Mouse (Mus musculus): ENCODE measurements around the gene Prpsap1. TPM values are rescaled to one million over a fixed set of nuclear protein-coding genes. Genes with fewer than 3 reads are reported as not detected.

Gene Prpsap1
- polyA plus RNA-seq, 1 experiment from 2014 or later, result 206 TPM

DNA sequence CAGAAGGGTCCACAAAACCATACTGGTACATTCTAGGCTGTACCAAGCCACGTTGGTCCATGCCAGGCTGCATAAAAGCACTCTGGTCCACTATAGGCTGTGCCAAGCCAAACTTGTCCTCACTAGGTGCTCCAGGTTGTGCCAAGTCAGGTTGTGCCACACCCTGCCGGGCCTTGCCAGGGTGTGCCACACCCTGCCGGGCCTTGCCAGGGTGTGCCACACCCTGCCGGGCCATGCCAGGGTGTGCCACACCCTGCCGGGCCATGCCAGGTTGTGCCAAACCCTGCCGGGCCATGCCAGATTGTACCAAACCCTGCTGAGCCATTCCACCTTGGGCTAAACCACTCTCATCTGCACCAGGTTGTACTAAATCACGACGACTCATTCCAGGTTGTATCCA, 37.8 kb downstream of the Prpsap1 start:
- TF ChIP-seq CTCF (IDR thresholded peaks at IDR 0.05; ENCODE audit: low read depth), result no peak
- DNase-seq (no peak), ATAC-seq (ENCODE audit: insufficient read depth) (no peak)
- Histone ChIP-seq H3K27ac (ENCODE audit: low read depth) (no peak overlapping the region), H3K36me3 (ENCODE audit: insufficient read depth) (no peaks in the 10 kb centered on the region), H3K4me1 (ENCODE audit: insufficient read depth) (no peaks in the 10 kb centered on the region), H3K4me3 (ENCODE audit: low read depth, low read length) (no peak overlapping the region), H3K9me3 (ENCODE audit: low read depth, low read length) (no peaks in the 10 kb centered on the region), H3K4me2 (no peak overlapping the region), H3K9ac (no peak overlapping the region), H3K27me3 (ENCODE audit: insufficient read depth, low read length) (no peaks in the 10 kb centered on the region)
- WGBS, result 79% methylated on average over 8 of the region's 8 CpGs

DNA sequence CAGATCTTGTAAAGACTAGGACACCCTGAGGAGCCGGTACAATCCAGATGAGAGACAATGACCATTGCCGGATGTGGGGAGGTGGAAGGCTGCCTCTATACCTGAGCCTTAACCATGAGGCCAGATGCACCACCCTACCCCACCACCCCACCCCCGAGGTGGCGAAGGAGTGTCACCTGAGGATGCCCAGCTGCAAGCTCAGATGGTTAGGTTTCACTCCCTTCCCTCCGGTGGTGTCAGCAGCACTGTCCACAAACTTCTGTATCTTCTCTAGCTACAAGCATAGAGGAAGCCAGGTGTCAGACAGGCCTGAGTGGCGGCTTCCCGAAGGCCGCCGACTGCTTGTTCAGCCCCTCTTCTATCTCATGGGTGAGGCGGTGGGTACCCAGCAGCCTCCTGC, 40.1 kb downstream of the Prpsap1 start:
- Histone ChIP-seq H3K4me2 (no peak overlapping the region), H3K27me3 (ENCODE audit: insufficient read depth, low read length) (no peaks in the 10 kb centered on the region), H3K36me3 (ENCODE audit: insufficient read depth) (no peaks in the 10 kb centered on the region), H3K4me1 (ENCODE audit: insufficient read depth) (no peaks in the 10 kb centered on the region), H3K9me3 (ENCODE audit: low read depth, low read length) (no peaks in the 10 kb centered on the region), H3K27ac (ENCODE audit: low read depth) (no peak overlapping the region), H3K4me3 (ENCODE audit: low read depth, low read length) (no peak overlapping the region), H3K9ac (no peak overlapping the region)
- ATAC-seq (ENCODE audit: insufficient read depth) (no peak), DNase-seq (no peak)
- WGBS, result 78% methylated on average over 10 of the region's 10 CpGs
- no peak for TF ChIP-seq CTCF (IDR thresholded peaks at IDR 0.05; ENCODE audit: low read depth)

DNA sequence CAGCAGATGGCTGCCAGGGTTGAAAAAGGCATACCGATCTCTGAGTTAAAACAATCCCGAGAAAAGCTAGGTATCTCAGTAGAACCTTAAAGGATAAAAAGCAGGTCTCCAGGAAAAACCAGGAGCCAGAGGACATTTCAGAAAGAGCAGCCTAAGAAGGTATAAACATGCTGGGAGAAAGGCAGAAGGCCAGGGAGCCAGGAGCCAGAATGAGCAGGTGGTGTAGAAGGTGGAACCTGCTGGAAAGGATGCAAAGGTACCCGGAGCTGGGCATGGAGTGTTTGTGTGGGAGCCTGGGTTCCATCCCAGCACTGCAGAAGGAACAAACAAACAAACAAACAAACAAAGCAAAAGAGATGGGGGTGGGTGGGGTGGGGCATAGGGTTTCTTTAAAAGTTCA, 44.7 kb downstream of the Prpsap1 start:
- no peaks in the 10 kb centered on the region for H3K36me3 ChIP-seq (ENCODE audit: insufficient read depth)
- H3K4me3 ChIP-seq (ENCODE audit: low read depth, low read length), result no peak overlapping the region
- 96% methylated on average over 3 of the region's 3 CpGs for WGBS
- no peaks in the 10 kb centered on the region for H3K4me1 ChIP-seq (ENCODE audit: insufficient read depth)
- TF ChIP-seq CTCF (IDR thresholded peaks at IDR 0.05; ENCODE audit: low read depth), result no peak
- ATAC-seq (ENCODE audit: insufficient read depth) (no peak), DNase-seq (no peak)
- no peak overlapping the region for H3K27ac ChIP-seq (ENCODE audit: low read depth)
- no peak overlapping the region for H3K9ac ChIP-seq
- H3K9me3 ChIP-seq (ENCODE audit: low read depth, low read length), result no peaks in the 10 kb centered on the region
- no peak overlapping the region for H3K4me2 ChIP-seq
- H3K27me3 ChIP-seq (ENCODE audit: insufficient read depth, low read length), result peaks cover 12% of the 10 kb centered on the region; the same call in 1 of the 2 replicates

DNA sequence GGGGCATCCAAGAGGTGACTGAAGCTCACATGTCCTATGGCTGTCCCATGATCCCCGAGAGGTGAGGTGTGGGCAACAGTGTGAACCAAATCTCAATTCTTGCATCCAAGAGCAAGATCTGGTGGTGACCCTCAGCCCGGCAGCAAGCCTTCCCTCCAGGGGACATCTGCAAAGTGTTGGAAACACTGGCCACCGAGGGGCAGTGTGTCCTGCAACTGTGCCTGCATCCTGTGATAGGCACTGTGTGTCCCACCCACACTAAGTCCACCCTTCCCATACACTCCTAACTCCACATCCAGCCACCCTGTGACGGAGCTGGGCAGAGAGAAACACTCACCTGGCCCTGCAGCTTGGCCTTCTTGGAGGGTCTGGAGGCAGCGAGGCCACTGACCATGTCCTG, 46.2 kb downstream of the Prpsap1 start:
- Histone ChIP-seq H3K27me3 (ENCODE audit: insufficient read depth, low read length) (peaks cover 12% of the 10 kb centered on the region; the same call in 1 of the 2 replicates), H3K4me2 (no peak overlapping the region), H3K4me1 (ENCODE audit: insufficient read depth) (no peaks in the 10 kb centered on the region), H3K9ac (no peak overlapping the region), H3K9me3 (ENCODE audit: low read depth, low read length) (no peaks in the 10 kb centered on the region), H3K4me3 (ENCODE audit: low read depth, low read length) (no peak overlapping the region), H3K36me3 (ENCODE audit: insufficient read depth) (no peaks in the 10 kb centered on the region), H3K27ac (ENCODE audit: low read depth) (no peak overlapping the region)
- 66% methylated on average over 5 of the region's 5 CpGs for WGBS
- ATAC-seq (ENCODE audit: insufficient read depth), result no peak
- TF ChIP-seq CTCF (IDR thresholded peaks at IDR 0.05; ENCODE audit: low read depth), result peak; percentile 45; the same call in 1 of the 2 replicates
- no peak for DNase-seq

DNA sequence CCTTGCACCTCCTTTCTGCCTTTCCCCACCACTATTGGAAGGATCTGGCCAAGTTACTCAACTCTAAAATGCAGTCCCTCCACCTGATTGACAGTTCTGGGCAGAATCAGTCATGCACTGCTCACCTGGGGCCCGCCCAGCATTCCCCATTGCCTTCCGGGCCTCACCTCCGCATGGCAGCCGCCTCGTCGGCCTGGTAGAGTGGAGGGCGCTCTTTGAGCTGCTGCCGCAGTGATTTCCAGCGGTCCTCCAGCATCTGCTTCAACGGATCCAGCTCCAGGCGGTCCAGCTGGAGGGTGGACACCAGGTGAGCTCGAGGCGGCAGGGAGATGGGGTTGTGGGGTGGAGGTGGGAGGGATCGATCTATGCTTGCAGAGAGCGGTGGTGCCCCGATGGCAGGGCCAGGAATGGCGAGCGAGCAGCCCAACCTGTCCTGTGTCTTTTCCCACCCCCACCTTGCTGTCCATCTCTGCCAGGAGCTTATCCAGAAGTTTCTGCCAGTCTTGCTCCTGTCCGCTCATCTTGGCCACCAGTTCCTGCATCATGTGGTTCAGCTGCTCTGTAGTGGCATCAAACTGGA, 47.6 kb downstream of the Prpsap1 start:
- ATAC-seq (ENCODE audit: insufficient read depth) (peak; percentile 11; the same call in 1 of the 2 replicates), DNase-seq (no peak)
- H3K9me3 ChIP-seq (ENCODE audit: low read depth, low read length), result no peaks in the 10 kb centered on the region
- peak overlapping the region; percentile 28 for H3K4me2 ChIP-seq
- no peak overlapping the region for H3K4me3 ChIP-seq (ENCODE audit: low read depth, low read length)
- no peak overlapping the region; the same call in 1 of the 2 replicates for H3K9ac ChIP-seq
- H3K27ac ChIP-seq (ENCODE audit: low read depth), result no peak overlapping the region
- H3K4me1 ChIP-seq (ENCODE audit: insufficient read depth), result no peaks in the 10 kb centered on the region
- 14% methylated on average over 19 of the region's 19 CpGs for WGBS
- H3K27me3 ChIP-seq (ENCODE audit: insufficient read depth, low read length), result peaks cover 12% of the 10 kb centered on the region; the same call in 1 of the 2 replicates
- H3K36me3 ChIP-seq (ENCODE audit: insufficient read depth), result no peaks in the 10 kb centered on the region
- no peak for TF ChIP-seq CTCF (IDR thresholded peaks at IDR 0.05; ENCODE audit: low read depth)

DNA sequence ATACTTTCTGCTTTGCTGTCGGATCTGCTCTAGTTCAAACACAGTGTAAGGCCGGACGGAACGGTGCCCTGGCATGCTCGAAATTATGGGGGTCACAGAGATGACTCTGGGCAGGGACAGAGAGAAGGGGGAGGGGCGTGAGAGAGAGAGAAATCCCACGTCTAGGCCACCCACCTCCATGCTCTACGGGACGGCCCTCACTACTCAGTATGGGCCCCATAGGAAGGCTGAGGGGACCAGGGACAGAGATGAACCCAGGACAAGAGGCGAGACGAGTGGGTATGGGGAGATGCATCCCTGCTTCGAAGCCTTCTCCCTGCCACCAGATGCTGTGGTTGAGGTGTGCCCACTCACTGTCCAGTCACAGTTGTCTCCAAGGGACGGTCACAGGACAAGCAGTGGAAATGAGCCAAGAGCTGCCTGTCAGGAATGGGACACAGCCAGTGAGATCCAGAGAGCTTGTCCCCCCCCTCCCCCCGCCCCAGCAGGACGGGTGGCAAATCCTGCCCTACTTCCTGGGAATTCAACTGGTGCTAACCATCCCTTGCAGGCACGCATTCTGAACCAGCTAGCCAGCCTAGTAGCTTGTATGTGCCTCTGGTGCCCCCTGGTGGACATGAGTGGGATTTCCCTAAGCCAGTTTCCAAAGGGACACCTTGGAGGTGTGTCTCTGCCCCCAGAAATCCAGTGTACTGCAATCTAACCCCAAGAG, 48.2 kb downstream of the Prpsap1 start:
- Histone ChIP-seq H3K27ac (ENCODE audit: low read depth) (no peak overlapping the region), H3K9me3 (ENCODE audit: low read depth, low read length) (no peaks in the 10 kb centered on the region), H3K4me1 (ENCODE audit: insufficient read depth) (no peaks in the 10 kb centered on the region), H3K27me3 (ENCODE audit: insufficient read depth, low read length) (peaks cover 12% of the 10 kb centered on the region; the same call in 1 of the 2 replicates), H3K36me3 (ENCODE audit: insufficient read depth) (no peaks in the 10 kb centered on the region), H3K4me3 (ENCODE audit: low read depth, low read length) (no peak overlapping the region), H3K9ac (no peak overlapping the region; the same call in 1 of the 2 replicates), H3K4me2 (peak overlapping the region; percentile 36)
- ATAC-seq (ENCODE audit: insufficient read depth) (peak; percentile 71), DNase-seq (peak; percentile 97)
- peak; percentile 98 for TF ChIP-seq CTCF (IDR thresholded peaks at IDR 0.05; ENCODE audit: low read depth)
- WGBS, result 17% methylated on average over 16 of the region's 16 CpGs

DNA sequence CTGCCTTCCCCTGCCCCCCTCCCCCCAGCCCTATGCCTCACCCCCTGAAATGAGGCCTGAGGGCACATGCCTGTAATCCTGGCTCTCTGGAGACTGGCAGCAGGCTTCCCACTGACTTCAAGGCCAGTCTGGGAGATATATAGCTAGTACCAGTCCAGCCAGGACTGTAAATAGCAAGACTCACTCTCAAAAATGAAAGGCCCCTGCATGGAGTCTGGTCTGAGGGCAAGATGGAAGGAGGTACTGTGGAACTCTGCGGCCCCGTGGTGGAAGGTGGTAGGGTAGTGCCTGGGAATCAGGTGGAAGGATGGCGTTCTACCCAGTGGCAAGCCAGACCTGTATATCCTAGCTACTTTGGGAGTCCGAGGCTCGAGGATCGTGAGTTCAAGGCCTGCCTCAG, 50.1 kb downstream of the Prpsap1 start:
- Histone ChIP-seq H3K9me3 (ENCODE audit: low read depth, low read length) (no peaks in the 10 kb centered on the region), H3K27me3 (ENCODE audit: insufficient read depth, low read length) (peaks cover 12% of the 10 kb centered on the region; the same call in 1 of the 2 replicates), H3K4me3 (ENCODE audit: low read depth, low read length) (no peak overlapping the region), H3K4me2 (no peak overlapping the region), H3K9ac (no peak overlapping the region), H3K4me1 (ENCODE audit: insufficient read depth) (no peaks in the 10 kb centered on the region), H3K36me3 (ENCODE audit: insufficient read depth) (peaks cover 15% of the 10 kb centered on the region), H3K27ac (ENCODE audit: low read depth) (no peak overlapping the region)
- ATAC-seq (ENCODE audit: insufficient read depth) (no peak), DNase-seq (no peak)
- TF ChIP-seq CTCF (IDR thresholded peaks at IDR 0.05; ENCODE audit: low read depth), result no peak
- WGBS, result 80% methylated on average over 6 of the region's 6 CpGs
